Mouse (Mus musculus) limb, embryonic 12.5 days (tissue): ENCODE results near the gene Tmem51. TPM values are rescaled to one million over a fixed set of nuclear protein-coding genes. Genes with fewer than 3 reads are reported as not detected.

Experiments used
- ATAC-seq: fragments of 200-750 bp; cut with Nextera tagmentation; 2 replicates; pipeline ENCODE4 v1.8.0; 2017; ENCODE audit warnings: low read depth, moderate TSS enrichment; ENCODE audit not compliant: insufficient number of reproducible peaks, insufficient read depth, low FRiP score, low TSS enrichment
- H3K27ac ChIP-seq: fragments of 300-500 bp; sonication (generic); 2 replicates; pipeline ENCODE4 v1.5.1; 2016; ENCODE audit warnings: mild to moderate bottlenecking, moderate library complexity
- H3K27me3 ChIP-seq: fragments of 300-500 bp; sonication (generic); 2 replicates; pipeline ENCODE4 v1.6.1; 2016; ENCODE audit warnings: mild to moderate bottlenecking, moderate library complexity
- H3K36me3 ChIP-seq: fragments of 300-500 bp; sonication (generic); 2 replicates; pipeline ENCODE4 v1.6.1; 2016; ENCODE audit warnings: mild to moderate bottlenecking, moderate library complexity
- H3K4me1 ChIP-seq: fragments of 300-500 bp; sonication (generic); replicated peaks from 2 replicates; pipeline ENCODE4 v1.6.1; 2016
- H3K4me2 ChIP-seq: fragments of 300-500 bp; sonication (generic); 2 replicates; pipeline ENCODE4 v1.6.1; 2016; ENCODE audit warnings: mild to moderate bottlenecking, moderate library complexity
- H3K4me3 ChIP-seq: fragments of 300-500 bp; sonication (generic); replicated peaks from 2 replicates; pipeline ENCODE4 v1.5.1; 2016; ENCODE audit warnings: mild to moderate bottlenecking
- H3K9ac ChIP-seq: fragments of 300-500 bp; sonication (generic); replicated peaks from 2 replicates; pipeline ENCODE4 v1.6.1; 2016; ENCODE audit warnings: mild to moderate bottlenecking, moderate library complexity
- H3K9me3 ChIP-seq: fragments of 300-500 bp; sonication (generic); 2 replicates; pipeline ENCODE4 v1.6.1; 2016; ENCODE audit warnings: mild to moderate bottlenecking, moderate library complexity
- WGBS: fragments of 180-500 bp; shearing (Covaris S2); methylation state at CpG from one replicate; pipeline ENCODE4 v1.1.7; 2016; 5-methylcytosine and 5-hydroxymethylcytosine counted together
- polyA plus RNA-seq: library from polyadenylated mRNA; unstranded; fragments of >200 nt; fragmentation: Nextera tagmentation; extraction: Ambion mirVana; gene quantifications from 2 replicates; pipeline ENCODE4 v1.2.1, GENCODE M21; 2016

The Tmem51 gene
- polyA plus RNA-seq, 1 experiment from 2014 or later: 17.1 TPM

DNA sequence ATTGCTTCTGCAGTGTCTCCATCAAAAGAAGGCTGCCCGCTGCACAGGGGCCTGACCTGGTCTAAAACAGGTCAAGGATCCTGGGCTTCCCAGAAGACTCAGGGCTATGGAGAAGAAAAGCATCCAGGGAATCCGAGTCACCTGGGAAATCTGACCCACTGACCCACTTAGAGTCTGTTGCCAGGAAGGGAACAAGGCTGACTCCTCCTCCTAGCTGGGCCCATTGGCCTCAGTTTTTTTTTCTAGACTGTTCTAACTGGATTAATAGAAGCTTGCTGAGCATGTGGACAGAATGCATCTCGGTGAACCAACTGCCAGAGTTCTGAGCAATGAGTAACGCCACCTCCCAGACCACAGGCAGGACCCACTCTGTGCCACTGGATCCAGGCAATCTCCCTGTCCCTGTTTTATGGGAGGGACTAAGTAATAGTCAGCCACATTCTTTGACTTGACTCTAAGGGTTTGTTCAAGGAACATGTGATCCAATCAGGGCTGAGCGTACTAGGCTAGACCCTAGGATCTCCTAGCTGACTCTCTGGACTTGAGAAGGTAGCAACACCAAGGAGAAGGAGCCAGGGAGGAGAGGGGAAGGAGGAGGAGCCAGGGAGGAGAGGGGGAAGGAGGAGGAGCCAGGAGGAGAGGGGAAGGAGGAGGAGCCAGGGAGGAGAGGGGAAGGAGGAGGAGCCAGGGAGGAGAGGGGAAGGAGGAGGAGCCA, 90.6 kb downstream of the Tmem51 start:
- Histone ChIP-seq H3K4me2 (no peak overlapping the region), H3K4me1 (peaks cover 7% of the 10 kb centered on the region; the same call in 1 of the 2 replicates), H3K27me3 (no peaks in the 10 kb centered on the region), H3K36me3 (no peaks in the 10 kb centered on the region), H3K27ac (no peak overlapping the region), H3K4me3 (no peak overlapping the region), H3K9me3 (no peaks in the 10 kb centered on the region), H3K9ac (no peak overlapping the region)
- WGBS: 75% methylated on average over 5 of the region's 5 CpGs
- no peak for ATAC-seq

DNA sequence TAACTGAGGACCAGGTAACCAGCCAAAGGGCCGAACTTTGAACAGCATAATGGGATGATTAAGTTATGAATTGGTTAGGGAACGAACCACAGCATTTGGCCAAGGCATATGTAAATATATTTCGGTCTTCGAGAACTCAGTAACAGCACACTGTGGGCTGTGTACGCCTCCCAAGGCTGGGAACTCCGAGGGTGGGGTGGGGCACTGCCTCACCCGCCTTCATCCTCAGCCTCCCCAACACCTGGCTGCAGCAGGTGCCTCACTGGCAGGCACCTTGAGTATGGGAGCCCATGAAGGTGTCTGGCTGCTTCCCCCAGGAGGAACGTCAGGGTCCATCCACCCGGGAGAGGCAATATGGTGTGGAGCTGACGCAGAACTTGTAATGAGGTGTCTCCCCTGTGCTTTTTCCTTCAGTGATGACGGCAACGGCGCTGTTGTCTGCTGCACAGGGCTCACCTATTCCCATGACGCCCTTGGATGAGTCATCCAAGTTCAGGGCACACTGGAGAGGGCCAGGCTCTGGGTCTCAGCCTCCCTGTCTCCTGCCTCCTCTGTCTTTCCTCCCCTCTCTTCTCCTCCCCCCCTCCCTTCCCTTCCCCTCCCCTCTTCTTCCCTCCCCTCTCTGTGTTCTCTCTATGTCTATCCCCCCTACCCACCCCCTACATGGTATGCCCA, 91.4 kb downstream of the Tmem51 start:
- H3K4me2 ChIP-seq: no peak overlapping the region
- no peaks in the 10 kb centered on the region for H3K9me3 ChIP-seq
- no peak overlapping the region for H3K4me3 ChIP-seq
- H3K9ac ChIP-seq: no peak overlapping the region
- 84% methylated on average over 14 of the region's 14 CpGs for WGBS
- H3K27me3 ChIP-seq: no peaks in the 10 kb centered on the region
- no peak for ATAC-seq
- H3K36me3 ChIP-seq: no peaks in the 10 kb centered on the region
- no peaks in the 10 kb centered on the region for H3K4me1 ChIP-seq
- H3K27ac ChIP-seq: no peak overlapping the region

DNA sequence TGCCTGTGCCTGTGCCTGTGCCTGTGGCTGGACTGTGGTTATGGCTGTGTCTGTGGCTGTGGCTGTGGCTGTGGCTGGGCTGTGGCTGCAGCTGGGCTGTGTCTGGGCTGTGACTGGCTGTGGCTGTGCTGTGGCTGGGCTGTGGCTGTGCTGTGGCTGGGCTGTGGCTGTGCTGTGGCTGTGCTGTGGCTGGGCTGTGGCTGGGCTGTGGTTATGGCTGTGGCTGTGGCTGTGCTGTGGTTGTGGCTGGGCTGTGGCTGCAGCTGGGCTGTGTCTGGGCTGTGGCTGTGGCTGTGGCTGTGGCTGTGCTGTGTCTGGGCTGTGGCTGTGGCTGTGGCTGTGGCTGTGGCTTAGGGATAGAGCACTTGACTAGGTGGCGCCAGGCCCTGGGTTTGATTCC, 95.9 kb downstream of the Tmem51 start:
- no peaks in the 10 kb centered on the region for H3K36me3 ChIP-seq
- no peak overlapping the region for H3K9ac ChIP-seq
- ATAC-seq: no peak
- H3K27ac ChIP-seq: no peak overlapping the region
- no peaks in the 10 kb centered on the region for H3K9me3 ChIP-seq
- WGBS: 94% methylated on average over 1 of the region's 1 CpGs
- H3K4me2 ChIP-seq: no peak overlapping the region
- no peaks in the 10 kb centered on the region for H3K4me1 ChIP-seq
- no peak overlapping the region for H3K4me3 ChIP-seq
- H3K27me3 ChIP-seq: no peaks in the 10 kb centered on the region

DNA sequence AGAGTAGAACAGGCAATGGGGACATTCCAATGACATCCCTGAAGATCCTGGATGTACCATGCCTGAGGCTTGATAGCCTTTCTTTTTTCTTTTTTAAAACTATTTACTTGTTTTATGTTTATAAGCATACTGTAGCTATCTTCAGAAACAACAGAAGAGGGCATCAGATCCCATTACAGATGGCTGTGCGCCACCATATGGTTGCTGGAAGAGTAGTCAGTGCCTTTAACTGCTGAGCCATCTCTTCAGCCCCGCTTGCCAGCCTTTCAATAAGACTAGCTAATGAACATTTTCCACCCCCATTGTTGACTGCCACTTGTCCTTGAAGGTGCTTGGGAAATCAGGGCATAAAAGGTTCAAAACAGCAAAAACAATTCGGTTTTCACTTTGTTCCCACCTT, 100.4 kb downstream of the Tmem51 start:
- no peak for ATAC-seq
- H3K9me3 ChIP-seq: no peaks in the 10 kb centered on the region
- H3K4me3 ChIP-seq: no peak overlapping the region
- H3K27ac ChIP-seq: no peak overlapping the region
- no peak overlapping the region for H3K9ac ChIP-seq
- no peaks in the 10 kb centered on the region for H3K27me3 ChIP-seq
- H3K4me1 ChIP-seq: no peaks in the 10 kb centered on the region
- WGBS: 52% methylated on average over 3 of the region's 3 CpGs
- H3K4me2 ChIP-seq: no peak overlapping the region
- no peaks in the 10 kb centered on the region for H3K36me3 ChIP-seq

DNA sequence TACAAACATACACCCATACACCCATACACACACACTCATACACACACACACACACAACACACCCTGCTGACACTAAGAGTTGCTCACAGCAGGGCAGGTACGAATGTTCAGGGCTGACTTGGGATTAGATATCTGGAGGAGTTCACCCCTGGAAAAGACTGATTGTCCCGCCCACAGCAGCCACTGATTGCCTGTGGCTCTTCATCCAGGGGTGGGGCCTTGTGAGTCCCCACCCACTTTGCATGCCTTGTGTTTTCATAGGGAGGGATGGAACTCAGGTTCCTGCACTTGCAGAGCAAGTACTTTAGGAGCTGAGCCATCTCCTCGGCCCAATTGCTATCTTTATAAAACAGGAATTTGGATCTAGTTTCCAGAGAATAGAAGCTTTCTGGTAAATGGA, 102.6 kb downstream of the Tmem51 start:
- no peaks in the 10 kb centered on the region for H3K9me3 ChIP-seq
- H3K27ac ChIP-seq: no peak overlapping the region
- no peaks in the 10 kb centered on the region for H3K27me3 ChIP-seq
- ATAC-seq: no peak
- no peaks in the 10 kb centered on the region for H3K4me1 ChIP-seq
- no peaks in the 10 kb centered on the region for H3K36me3 ChIP-seq
- no peak overlapping the region for H3K4me2 ChIP-seq
- WGBS: 71% methylated on average over 3 of the region's 3 CpGs
- no peak overlapping the region for H3K9ac ChIP-seq
- no peak overlapping the region for H3K4me3 ChIP-seq

Other genes starting within 250 kb of the Tmem51 start
- gene Ctrc, start 237.9 kb downstream of the Tmem51 start, polyA plus RNA-seq: not detected in 2 replicates
- gene Efhd2, start 209.4 kb downstream of the Tmem51 start, polyA plus RNA-seq: 48.4 and 48.7 TPM in 2 replicates
- 1.4 and 1.8 TPM in 2 replicates for gene Fhad1, start 69.2 kb downstream of the Tmem51 start, polyA plus RNA-seq
- 13.7 and 14.2 TPM in 2 replicates for gene Kazn, start 155.1 kb upstream of the Tmem51 start, polyA plus RNA-seq